ENCODE assay signal across 30 mouse cellular contexts in genomic region chr2:5681302-5681701, GRCm38 (mm10). TPM values are rescaled to one million over a fixed set of nuclear protein-coding genes. Genes with fewer than 3 reads are reported as not detected.
DNase-seq lines count a peak whose midpoint lies in the region; ATAC-seq and TF ChIP-seq lines count a peak whose summit lies in the region.
"Had no signal": no experiment of that assay in that cellular context is flagged by ENCODE, and none has a peak within 500 bp of the region (broad histone marks: within the 10 kb centered on the region; RNA-seq: fewer than 3 reads in every experiment).

No protein-coding gene starts in this region.

- no peak for TF ChIP-seq CTCF in stomach, postnatal 0 days (IDR thresholded peaks at IDR 0.05; ENCODE audit: low read depth)

- no peak for TF ChIP-seq EP300 in stomach, postnatal 0 days (optimal IDR thresholded peaks at IDR 0.05)

- no peaks in the 10 kb centered on the region for H3K27me3 ChIP-seq in stomach, embryonic 16.5 days (ENCODE audit: control insufficient read depth, insufficient read depth, low read length)
- no peaks in the 10 kb centered on the region for H3K27me3 ChIP-seq in stomach, postnatal 0 days (ENCODE audit: control insufficient read depth, insufficient read depth, low read length)
- H3K27me3 ChIP-seq: forebrain, embryonic 15.5 days; heart, embryonic 15.5 days; hindbrain, embryonic 12.5 days; intestine, embryonic 15.5 days; limb, embryonic 15.5 days; liver, embryonic 13.5 days; midbrain, embryonic 15.5 days had no signal

- H3K36me3 ChIP-seq in stomach, embryonic 16.5 days (ENCODE audit: control insufficient read depth, insufficient read depth, low read length) = no peaks in the 10 kb centered on the region; the same call in 1 of the 2 replicates
- H3K36me3 ChIP-seq in stomach, postnatal 0 days (ENCODE audit: control insufficient read depth, insufficient read depth, low read length) = no peaks in the 10 kb centered on the region
- H3K36me3 ChIP-seq: forebrain, embryonic 15.5 days; heart, embryonic 10.5 days; heart, embryonic 15.5 days; hindbrain, embryonic 12.5 days; intestine, embryonic 15.5 days; limb, embryonic 10.5 days; limb, embryonic 15.5 days; liver, embryonic 13.5 days; midbrain, embryonic 15.5 days had no signal

- 61% methylated on average over 7 of the region's 7 CpGs for WGBS in stomach, embryonic 16.5 days
- 57% methylated on average over 7 of the region's 7 CpGs for WGBS in stomach, postnatal 0 days

- no peak overlapping the region for H3K4me3 ChIP-seq in stomach, embryonic 16.5 days (replicated peaks; ENCODE audit: low read length)
- no peak overlapping the region for H3K4me3 ChIP-seq in stomach, postnatal 0 days (ENCODE audit: low read depth, low read length)
- H3K4me3 ChIP-seq: forebrain, embryonic 15.5 days; heart, embryonic 10.5 days; heart, embryonic 15.5 days; hindbrain, embryonic 12.5 days; intestine, embryonic 15.5 days; limb, embryonic 10.5 days; limb, embryonic 15.5 days; liver, embryonic 13.5 days; midbrain, embryonic 15.5 days had no signal

- H3K4me2 ChIP-seq in stomach, embryonic 16.5 days (ENCODE audit: low read depth, low read length) = no peak overlapping the region
- H3K4me2 ChIP-seq in stomach, postnatal 0 days (replicated peaks; ENCODE audit: low read depth) = no peak overlapping the region
- H3K4me2 ChIP-seq: forebrain, embryonic 15.5 days; heart, embryonic 15.5 days; hindbrain, embryonic 12.5 days; intestine, embryonic 15.5 days; limb, embryonic 15.5 days; liver, embryonic 13.5 days; midbrain, embryonic 15.5 days had no signal

- peak; percentile 66; the same call in 1 of the 2 replicates for ATAC-seq in stomach, embryonic 16.5 days (ENCODE audit: insufficient read depth, low FRiP score)
- no peak; the same call in 1 of the 2 replicates for ATAC-seq in stomach, postnatal 0 days (ENCODE audit: low FRiP score, low TSS enrichment)
- ATAC-seq: forebrain, embryonic 15.5 days; hindbrain, postnatal 0 days; intestine, embryonic 15.5 days; midbrain, embryonic 15.5 days had no signal

- H3K4me1 ChIP-seq in stomach, embryonic 16.5 days (ENCODE audit: control insufficient read depth, insufficient read depth, low read length) = peaks cover 2% of the 10 kb centered on the region; the same call in 1 of the 2 replicates
- H3K4me1 ChIP-seq in stomach, postnatal 0 days (replicated peaks; ENCODE audit: control insufficient read depth, insufficient read depth) = no peaks in the 10 kb centered on the region
- H3K4me1 ChIP-seq: midbrain, embryonic 15.5 days had no signal

- intact Hi-C loops in left cerebral cortex, postnatal 14 days (cut with DNase I) = no loop called here
- intact Hi-C loops in left cerebral cortex, postnatal 4 days (cut with DNase I) = no loop called here

- peak; percentile 34 to 60 for DNase-seq in left cerebral cortex, postnatal 14 days (ENCODE audit: low spot score in 2 of 2)
- no peak for DNase-seq in left cerebral cortex, postnatal 4 days
- DNase-seq in stomach, postnatal 0 days (ENCODE audit: low spot score) = no peak
- peak; percentile 23 for DNase-seq in right cerebral cortex, postnatal 14 days
- DNase-seq in gastrocnemius, postnatal 25 days = no peak
- DNase-seq: adrenal gland, postnatal 25 days; B cell, adult 2 months; cerebellum, adult 2 months; cerebellum, postnatal 14 days; gastrocnemius, postnatal 10 days; heart, adult 11 months; heart, postnatal 36 days; kidney, adult 2 months; kidney, postnatal 4 days; layer of hippocampus, postnatal 36 days; liver, embryonic 13.5 days; lung, adult 18-20 months; lung, postnatal 14 days; spleen, adult 18-20 months had no signal

- 0 out of 2 replicates have a peak, but pooled peaks cover 3% of the 10 kb centered on the region for H3K9me3 ChIP-seq in stomach, embryonic 16.5 days (replicated peaks; ENCODE audit: control insufficient read depth, low read length)
- no peaks in the 10 kb centered on the region for H3K9me3 ChIP-seq in stomach, postnatal 0 days (ENCODE audit: control insufficient read depth, low read length)
- H3K9me3 ChIP-seq: forebrain, embryonic 15.5 days; heart, embryonic 10.5 days; heart, embryonic 15.5 days; hindbrain, embryonic 12.5 days; intestine, embryonic 15.5 days; limb, embryonic 10.5 days; limb, embryonic 15.5 days; liver, embryonic 13.5 days; midbrain, embryonic 15.5 days had no signal

- H3K27ac ChIP-seq in stomach, embryonic 16.5 days (ENCODE audit: low read length) = peak overlapping the region; percentile 52
- H3K27ac ChIP-seq in stomach, postnatal 0 days (replicated peaks) = no peak overlapping the region; the same call in 1 of the 2 replicates
- H3K27ac ChIP-seq: forebrain, embryonic 15.5 days; heart, embryonic 10.5 days; heart, embryonic 15.5 days; hindbrain, embryonic 12.5 days; hindbrain, postnatal 0 days; intestine, embryonic 15.5 days; kidney, postnatal 0 days; limb, embryonic 10.5 days; limb, embryonic 15.5 days; liver, embryonic 13.5 days; midbrain, embryonic 15.5 days had no signal

- no peak overlapping the region for H3K9ac ChIP-seq in stomach, embryonic 16.5 days (ENCODE audit: low read length)
- no peak overlapping the region for H3K9ac ChIP-seq in stomach, postnatal 0 days (ENCODE audit: low read length)
- H3K9ac ChIP-seq: forebrain, embryonic 15.5 days; heart, embryonic 15.5 days; hindbrain, embryonic 12.5 days; intestine, embryonic 15.5 days; limb, embryonic 15.5 days; liver, embryonic 13.5 days; midbrain, embryonic 15.5 days had no signal

RNA-seq across cellular contexts. Expression of gene Camk1d, which starts 33.0 kb away (rescaled TPM):
- total RNA-seq in left cerebral cortex, postnatal 14 days (2021) = 100 to 1,000 TPM in 1 of 2 experiments, 10 to 100 TPM in 1; 97.7 to 107 TPM
- 10 to 100 TPM; 64.2 to 64.3 TPM for total RNA-seq in left cerebral cortex, postnatal 4 days (2021)
- 10.4 and 11.3 TPM in 2 replicates for polyA plus RNA-seq in stomach, embryonic 16.5 days (2015; fragmentation: Nextera tagmentation; extraction: Ambion mirVana)
- 6.7 and 8.4 TPM in 2 replicates for polyA plus RNA-seq in stomach, postnatal 0 days (2015; fragmentation: Nextera tagmentation; extraction: Ambion mirVana)
- 1 to 10 TPM; 1.5 to 2.5 TPM for total RNA-seq in gastrocnemius, postnatal 25 days (2021)

Comparison
In these comparisons a context has a peak if more than half of its experiments do, and no peak if none do; other contexts are left out.
1. DNase-seq: peak in left cerebral cortex, postnatal 14 days (2 of 2) and right cerebral cortex, postnatal 14 days (single experiment); none in left cerebral cortex, postnatal 4 days (single experiment), stomach, postnatal 0 days (single experiment) and gastrocnemius, postnatal 25 days (single experiment).
2. RNA of gene Camk1d, which starts 33.0 kb away (total RNA-seq): 97.7 to 107 TPM in left cerebral cortex, postnatal 14 days and 64.2 to 64.3 TPM in left cerebral cortex, postnatal 4 days; 1.5 to 2.5 TPM in gastrocnemius, postnatal 25 days; every median in the first group is over 10 times any median in the second.